Comparison of ENCODE assay signal across 14 mouse cellular contexts in the genomic region with DNA sequence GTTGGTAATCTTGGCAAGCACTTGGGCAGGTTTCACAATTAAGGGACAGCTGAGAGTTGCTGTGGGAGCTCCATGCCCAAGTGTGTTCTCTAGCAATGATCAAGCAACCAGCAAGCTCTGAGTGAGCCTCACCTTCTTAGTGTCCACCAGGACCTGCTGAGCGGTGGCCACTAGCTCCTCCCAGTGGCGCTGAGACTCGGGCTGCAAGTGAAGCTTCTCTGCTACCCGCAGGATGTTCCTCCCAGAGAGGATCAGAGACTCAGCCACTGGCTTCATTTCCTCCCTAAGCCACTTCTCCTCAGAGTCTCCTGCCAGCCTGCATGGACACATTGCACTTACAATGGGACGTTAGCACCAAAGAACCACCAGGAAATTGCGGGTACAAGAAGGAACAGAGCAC. TPM values are rescaled to one million over a fixed set of nuclear protein-coding genes. Genes with fewer than 3 reads are reported as not detected.
A peak's percentile ranks its signal among the peaks of the same experiment; 100 is the strongest.
DNase-seq lines count a peak whose midpoint lies in the region; ATAC-seq and TF ChIP-seq lines count a peak whose summit lies in the region.
"Had no signal": no experiment of that assay in that cellular context is flagged by ENCODE, and none has a peak within 500 bp of the region (broad histone marks: within the 10 kb centered on the region; RNA-seq: fewer than 3 reads in every experiment).

No protein-coding gene starts in this region.

- peak; percentile 26 for DNase-seq in adipocyte (ENCODE audit: low spot score)
- peak; percentile 15 for DNase-seq in splenic B cell, adult 2 months (ENCODE audit: low read depth, low spot score)
- DNase-seq in left cerebral cortex, postnatal 36 days (ENCODE audit: low spot score in 2 of 2) = no peak

- H3K9me3 ChIP-seq in intestine, postnatal 0 days (ENCODE audit: control insufficient read depth) = no peaks in the 10 kb centered on the region
- H3K9me3 ChIP-seq in intestine, embryonic 16.5 days (ENCODE audit: control insufficient read depth, low read length) = no peaks in the 10 kb centered on the region
- H3K9me3 ChIP-seq: embryonic facial prominence, embryonic 15.5 days; neural tube, embryonic 12.5 days had no signal

- no peak for ATAC-seq in intestine, postnatal 0 days
- no peak for ATAC-seq in intestine, embryonic 16.5 days
- ATAC-seq in granulocyte monocyte progenitor cell, adult 5-6 weeks (replicated peaks; ENCODE audit: poor library complexity, severe bottlenecking) = peak; percentile 87
- no peak for ATAC-seq in monocyte, adult 5-6 weeks (replicated peaks; ENCODE audit: insufficient number of reproducible peaks, low FRiP score, low TSS enrichment, poor library complexity, severe bottlenecking)
- ATAC-seq: hindbrain, embryonic 16.5 days; Patski had no signal

- no peaks in the 10 kb centered on the region for H3K4me1 ChIP-seq in intestine, postnatal 0 days (replicated peaks; ENCODE audit: control insufficient read depth, insufficient read depth, low read length)
- peaks cover 9% of the 10 kb centered on the region for H3K4me1 ChIP-seq in intestine, embryonic 16.5 days (ENCODE audit: control insufficient read depth, insufficient read depth, low read length)

- intact Hi-C loops in left cerebral cortex, postnatal 36 days (cut with DNase I) = no loop called here

- H3K27me3 ChIP-seq in intestine, postnatal 0 days (replicated peaks; ENCODE audit: control insufficient read depth, insufficient read depth, low read length) = peaks cover 37% of the 10 kb centered on the region
- peaks cover 22% of the 10 kb centered on the region for H3K27me3 ChIP-seq in intestine, embryonic 16.5 days (replicated peaks; ENCODE audit: control insufficient read depth, insufficient read depth, low read length)
- no peaks in the 10 kb centered on the region for H3K27me3 ChIP-seq in splenic B cell, adult 2 months (ENCODE audit: control insufficient read depth, insufficient read depth, low read length, poor library complexity, severe bottlenecking)
- H3K27me3 ChIP-seq: Patski had no signal

- 29% methylated on average over 6 of the region's 6 CpGs for WGBS in intestine, postnatal 0 days
- 28% methylated on average over 6 of the region's 6 CpGs for WGBS in intestine, embryonic 16.5 days

- no peak overlapping the region for H3K4me2 ChIP-seq in intestine, postnatal 0 days (replicated peaks; ENCODE audit: low read depth)
- H3K4me2 ChIP-seq in intestine, embryonic 16.5 days (ENCODE audit: low read depth, low read length) = no peak overlapping the region
- H3K4me2 ChIP-seq: embryonic facial prominence, embryonic 15.5 days; neural tube, embryonic 12.5 days had no signal

- no peak overlapping the region for H3K27ac ChIP-seq in intestine, postnatal 0 days (ENCODE audit: low read depth, low read length)
- H3K27ac ChIP-seq in intestine, embryonic 16.5 days (ENCODE audit: low read length) = no peak overlapping the region
- H3K27ac ChIP-seq: embryonic facial prominence, embryonic 15.5 days; left cerebral cortex, adult 2 months; neural tube, embryonic 12.5 days had no signal

- H3K4me3 ChIP-seq in intestine, postnatal 0 days (ENCODE audit: low read depth, low read length) = no peak overlapping the region
- H3K4me3 ChIP-seq in intestine, embryonic 16.5 days (ENCODE audit: low read length) = no peak overlapping the region
- H3K4me3 ChIP-seq: embryonic facial prominence, embryonic 15.5 days; left cerebral cortex, adult 2 months; neural tube, embryonic 12.5 days had no signal

- TF ChIP-seq CTCF in intestine, postnatal 0 days (IDR thresholded peaks at IDR 0.05; ENCODE audit: low read depth) = peak; percentile 53

- no peak overlapping the region for H3K9ac ChIP-seq in intestine, postnatal 0 days (ENCODE audit: low read depth, low read length)
- no peak overlapping the region for H3K9ac ChIP-seq in intestine, embryonic 16.5 days (ENCODE audit: low read depth, low read length)
- H3K9ac ChIP-seq: embryonic facial prominence, embryonic 15.5 days; neural tube, embryonic 12.5 days had no signal

- no peaks in the 10 kb centered on the region for H3K36me3 ChIP-seq in intestine, postnatal 0 days (ENCODE audit: control insufficient read depth, insufficient read depth)
- no peaks in the 10 kb centered on the region for H3K36me3 ChIP-seq in intestine, embryonic 16.5 days (ENCODE audit: control insufficient read depth, insufficient read depth, low read length)
- no peaks in the 10 kb centered on the region for H3K36me3 ChIP-seq in splenic B cell, adult 2 months (ENCODE audit: control insufficient read depth, insufficient read depth, low read length, poor library complexity, severe bottlenecking)
- H3K36me3 ChIP-seq: embryonic facial prominence, embryonic 15.5 days; neural tube, embryonic 12.5 days had no signal

RNA-seq across cellular contexts. Expression of a gene that starts 7.4 kb away (rescaled TPM):
- polyA plus RNA-seq in intestine, postnatal 0 days (2015; fragmentation: Nextera tagmentation; extraction: Ambion mirVana) = not detected in 2 replicates
- 0.05 and 0.12 TPM in 2 replicates for polyA plus RNA-seq in intestine, embryonic 16.5 days (2015; fragmentation: Nextera tagmentation; extraction: Ambion mirVana)
- total RNA-seq in granulocyte monocyte progenitor cell, adult 5-6 weeks (2014; fragmentation: Nextera tagmentation) = not detected in 2 replicates
- not detected in 2 replicates for total RNA-seq in granulocyte monocyte progenitor cell, adult 5-6 weeks (2017)
- total RNA-seq in monocyte, adult 5-6 weeks (2017) = not detected in 3 replicates
- under 1 TPM; 0.11 to 0.39 TPM for total RNA-seq in left cerebral cortex, postnatal 36 days (2021)
- total RNA-seq: gastrocnemius, adult 8-10 months had no signal
- polyA plus RNA-seq: embryonic facial prominence, embryonic 15.5 days; small intestine, adult 2 months had no signal

RNA-seq across cellular contexts. Expression of a gene that starts 25.2 kb away (rescaled TPM):
- 3.4 and 3.5 TPM in 2 replicates for polyA plus RNA-seq in intestine, postnatal 0 days (2015; fragmentation: Nextera tagmentation; extraction: Ambion mirVana)
- polyA plus RNA-seq in intestine, embryonic 16.5 days (2015; fragmentation: Nextera tagmentation; extraction: Ambion mirVana) = 8.2 and 9.1 TPM in 2 replicates
- total RNA-seq in granulocyte monocyte progenitor cell, adult 5-6 weeks (2014; fragmentation: Nextera tagmentation) = 2.8 and 3.7 TPM in 2 replicates
- total RNA-seq in granulocyte monocyte progenitor cell, adult 5-6 weeks (2017) = 3.6 and 3.7 TPM in 2 replicates
- total RNA-seq in monocyte, adult 5-6 weeks (2017) = 1.7 to 5.8 TPM (median 2.2 TPM) in 3 replicates
- total RNA-seq in left cerebral cortex, postnatal 36 days (2021) = 10 to 100 TPM; 65.0 to 73.7 TPM

Comparison
In these comparisons a context has a peak if more than half of its experiments do, and no peak if none do; other contexts are left out.
1. DNase-seq: peak in adipocyte (single experiment) and splenic B cell, adult 2 months (single experiment); none in left cerebral cortex, postnatal 36 days (0 of 2).